24 mouse cellular contexts compared by ENCODE assay signal in genomic region chr10:5196267-5196666, GRCm38 (mm10).
"Had no signal": no experiment of that assay in that cellular context is flagged by ENCODE, and none has a peak within 500 bp of the region (broad histone marks: within the 10 kb centered on the region; RNA-seq: fewer than 3 reads in every experiment).

No protein-coding gene starts in this region.

- H3K27me3 ChIP-seq: heart, embryonic 12.5 days; hindbrain, embryonic 13.5 days; hindbrain, embryonic 15.5 days; kidney, embryonic 15.5 days; limb, embryonic 13.5 days; limb, embryonic 15.5 days; liver, embryonic 13.5 days; liver, embryonic 15.5 days had no signal

- H3K36me3 ChIP-seq: heart, embryonic 10.5 days; hindbrain, embryonic 13.5 days; hindbrain, embryonic 15.5 days; kidney, embryonic 15.5 days; limb, embryonic 13.5 days; liver, embryonic 13.5 days; liver, embryonic 15.5 days had no signal

- H3K27ac ChIP-seq: heart, embryonic 10.5 days; hindbrain, embryonic 13.5 days; kidney, embryonic 15.5 days; kidney, postnatal 0 days; limb, embryonic 13.5 days; limb, embryonic 15.5 days; liver, embryonic 13.5 days had no signal

- H3K4me3 ChIP-seq: heart, embryonic 10.5 days; heart, embryonic 12.5 days; hindbrain, embryonic 13.5 days; hindbrain, embryonic 15.5 days; kidney, embryonic 15.5 days; limb, embryonic 13.5 days; limb, embryonic 15.5 days; liver, embryonic 13.5 days; liver, embryonic 15.5 days had no signal

- H3K4me2 ChIP-seq: heart, embryonic 12.5 days; hindbrain, embryonic 13.5 days; hindbrain, embryonic 15.5 days; kidney, embryonic 15.5 days; limb, embryonic 13.5 days; limb, embryonic 15.5 days had no signal

- ATAC-seq: hindbrain, postnatal 0 days; intestine, embryonic 16.5 days had no signal

- DNase-seq: gastrocnemius, postnatal 14 days; gastrocnemius, postnatal 36 days; heart, adult 18-20 months; heart, postnatal 10 days; kidney, adult 11 months; kidney, adult 2 months; kidney, adult 9 months; kidney, postnatal 14 days; kidney, postnatal 36 days; layer of hippocampus, adult 9-11 months; layer of hippocampus, postnatal 36 days; left cerebral cortex, postnatal 4 days; liver, embryonic 13.5 days had no signal

- H3K9ac ChIP-seq: heart, embryonic 12.5 days; hindbrain, embryonic 13.5 days; hindbrain, embryonic 15.5 days; kidney, embryonic 15.5 days; limb, embryonic 13.5 days; limb, embryonic 15.5 days; liver, embryonic 13.5 days; liver, embryonic 15.5 days had no signal

- H3K9me3 ChIP-seq: heart, embryonic 10.5 days; heart, embryonic 12.5 days; hindbrain, embryonic 13.5 days; hindbrain, embryonic 15.5 days; kidney, embryonic 15.5 days; limb, embryonic 13.5 days; limb, embryonic 15.5 days; liver, embryonic 13.5 days; liver, embryonic 15.5 days had no signal

- H3K4me1 ChIP-seq: heart, embryonic 12.5 days had no signal
